Mouse (Mus musculus): ENCODE data around the gene Pp2d1. TPM values are rescaled to one million over a fixed set of nuclear protein-coding genes. Genes with fewer than 3 reads are reported as not detected.
"Not testable (repeated sequence)": the region's sequence is repeated elsewhere in the genome, so short reads cannot be mapped to it uniquely, and the experiment has no call there.

Gene Pp2d1
- total RNA-seq (2014; rRNA removed) (not detected in 2 replicates), polyA plus RNA-seq (2015; fragmentation: Nextera tagmentation; extraction: Ambion mirVana) (0.14 and 0.41 TPM in 2 replicates)

DNA sequence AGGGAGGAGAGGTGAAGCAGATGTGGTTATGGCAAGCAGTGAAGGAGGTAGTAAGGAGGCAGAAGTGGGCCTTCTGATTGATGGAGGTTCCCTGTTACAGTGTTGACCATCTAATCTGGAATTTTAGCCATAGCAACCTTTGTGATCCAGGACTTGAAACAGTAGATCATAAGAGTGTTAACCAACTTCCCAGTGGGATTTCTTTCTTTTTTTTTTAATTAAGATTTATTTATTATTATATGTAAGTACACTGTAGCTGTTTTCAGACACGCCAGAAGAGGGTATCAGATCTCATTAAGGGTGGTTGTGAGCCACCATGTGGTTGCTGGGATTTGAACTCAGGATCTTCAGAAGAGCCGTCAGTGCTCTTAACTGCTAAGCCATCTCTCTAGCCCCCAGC, at the start of gene Pp2d1:
Pp2d1 (minus strand) TSS at position 101 of the 400 bp plus-strand sequence.
- H3K4me1 ChIP-seq (ENCODE audit: insufficient read depth); H3K4me3 ChIP-seq (ENCODE audit: low read depth, low read length); ATAC-seq; H3K4me2 ChIP-seq (ENCODE audit: low read depth); H3K9ac ChIP-seq; DNase-seq; H3K36me3 ChIP-seq (ENCODE audit: insufficient read depth); H3K9me3 ChIP-seq (ENCODE audit: low read length); H3K27me3 ChIP-seq (ENCODE audit: insufficient read depth, low read length); H3K27ac ChIP-seq (ENCODE audit: low read depth, low read length): not testable (repeated sequence)
- WGBS: 93% methylated on average over 2 of the region's 2 CpGs

DNA sequence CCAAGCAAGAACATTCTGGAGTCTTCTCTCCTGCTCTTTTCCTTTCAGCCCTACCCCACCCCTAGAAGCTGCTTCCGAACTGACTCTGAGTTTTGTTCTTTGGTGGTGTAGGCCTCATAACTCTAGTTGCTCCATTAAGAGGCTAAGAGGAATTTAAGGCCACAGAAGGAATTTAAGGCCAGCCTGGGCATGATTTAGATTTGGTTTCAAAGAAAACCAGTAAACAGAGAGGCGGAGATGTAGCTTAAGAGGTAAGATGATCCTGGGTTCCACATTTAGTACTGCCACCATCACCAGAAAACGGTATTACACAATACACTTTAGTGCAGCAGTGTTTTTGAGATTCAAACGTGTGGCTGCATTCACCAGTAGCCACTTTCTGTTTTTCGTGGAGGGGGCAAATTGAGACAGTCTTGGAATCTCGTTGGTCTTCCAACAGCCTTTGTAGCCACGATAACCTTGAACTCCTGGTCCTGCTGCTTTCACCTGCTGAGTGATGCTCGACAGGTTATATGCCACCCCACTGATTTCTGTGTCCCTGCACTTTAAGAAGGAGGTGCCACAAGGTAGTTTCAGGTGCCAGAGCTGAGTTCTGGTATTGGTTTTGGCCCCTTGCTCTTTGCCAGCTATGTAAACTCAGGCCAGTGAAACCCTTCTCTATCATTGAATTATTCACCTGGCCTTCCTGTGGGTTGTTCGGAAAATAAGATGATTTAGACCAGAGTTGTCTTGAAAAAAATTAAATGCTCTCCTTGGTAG, 49.0 kb upstream of the Pp2d1 start:
- DNase-seq: no peak
- peaks cover 9% of the 10 kb centered on the region; the same call in 1 of the 2 replicates for H3K4me1 ChIP-seq (ENCODE audit: insufficient read depth)
- no peak for ATAC-seq
- H3K4me3 ChIP-seq (ENCODE audit: low read depth, low read length): no peak overlapping the region
- no peaks in the 10 kb centered on the region for H3K36me3 ChIP-seq (ENCODE audit: insufficient read depth)
- H3K9ac ChIP-seq: no peak overlapping the region
- H3K27me3 ChIP-seq (ENCODE audit: insufficient read depth, low read length): no peaks in the 10 kb centered on the region
- no peak overlapping the region for H3K27ac ChIP-seq (ENCODE audit: low read depth, low read length)
- no peak for TF ChIP-seq CTCF (IDR thresholded peaks at IDR 0.05; ENCODE audit: low read depth)
- 86% methylated on average over 9 of the region's 9 CpGs for WGBS
- no peaks in the 10 kb centered on the region for H3K9me3 ChIP-seq (ENCODE audit: low read length)
- H3K4me2 ChIP-seq (ENCODE audit: low read depth): no peak overlapping the region

DNA sequence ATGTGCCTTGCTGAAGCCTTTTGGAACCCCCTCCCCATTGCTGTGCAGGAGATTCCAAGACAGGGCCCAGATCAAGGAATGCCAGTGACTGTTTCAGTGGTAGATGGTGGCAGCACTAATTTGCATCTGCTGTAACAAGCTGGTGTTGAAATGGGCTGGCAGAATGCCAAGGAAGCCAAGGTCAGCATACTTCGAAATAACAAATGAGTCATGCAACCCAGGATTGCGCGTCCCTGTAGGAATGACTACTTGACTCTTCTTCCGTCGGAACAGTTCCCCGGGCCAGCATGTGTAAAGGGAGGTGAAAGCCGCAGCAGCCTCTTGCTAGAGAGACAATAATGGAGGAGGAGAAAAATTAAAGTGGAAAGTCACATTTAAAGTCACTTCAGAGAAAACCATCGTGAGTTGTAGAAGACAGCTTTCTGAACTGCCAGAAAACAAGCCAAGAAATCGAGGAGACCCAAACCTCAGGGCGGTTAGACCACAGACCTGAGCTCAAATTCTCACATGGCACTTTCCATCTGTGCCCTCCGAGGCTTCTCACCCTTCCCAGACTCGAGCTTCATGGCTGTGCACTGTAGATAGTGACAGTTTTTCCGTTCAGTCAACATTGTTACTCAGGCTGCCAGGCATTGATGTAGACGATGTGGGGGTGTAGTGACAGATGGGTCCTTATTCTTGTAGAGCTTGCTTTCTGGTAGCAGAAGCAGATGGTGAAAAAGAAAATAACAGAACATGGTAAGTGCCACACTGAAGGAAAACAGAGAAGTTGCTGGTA, 48.0 kb upstream of the Pp2d1 start:
- 26% methylated on average over 14 of the region's 14 CpGs for WGBS
- H3K4me2 ChIP-seq (ENCODE audit: low read depth): peak overlapping the region; percentile 17; the same call in 1 of the 2 replicates
- DNase-seq (peak; percentile 85), ATAC-seq (peak; percentile 98)
- no peak for TF ChIP-seq CTCF (IDR thresholded peaks at IDR 0.05; ENCODE audit: low read depth)
- H3K27me3 ChIP-seq (ENCODE audit: insufficient read depth, low read length): no peaks in the 10 kb centered on the region
- H3K27ac ChIP-seq (ENCODE audit: low read depth, low read length): peak overlapping the region; percentile 54; the same call in 1 of the 2 replicates
- H3K4me3 ChIP-seq (ENCODE audit: low read depth, low read length): no peak overlapping the region
- no peaks in the 10 kb centered on the region for H3K36me3 ChIP-seq (ENCODE audit: insufficient read depth)
- H3K9me3 ChIP-seq (ENCODE audit: low read length): no peaks in the 10 kb centered on the region
- H3K9ac ChIP-seq: no peak overlapping the region
- H3K4me1 ChIP-seq (ENCODE audit: insufficient read depth): peaks cover 9% of the 10 kb centered on the region; the same call in 1 of the 2 replicates

DNA sequence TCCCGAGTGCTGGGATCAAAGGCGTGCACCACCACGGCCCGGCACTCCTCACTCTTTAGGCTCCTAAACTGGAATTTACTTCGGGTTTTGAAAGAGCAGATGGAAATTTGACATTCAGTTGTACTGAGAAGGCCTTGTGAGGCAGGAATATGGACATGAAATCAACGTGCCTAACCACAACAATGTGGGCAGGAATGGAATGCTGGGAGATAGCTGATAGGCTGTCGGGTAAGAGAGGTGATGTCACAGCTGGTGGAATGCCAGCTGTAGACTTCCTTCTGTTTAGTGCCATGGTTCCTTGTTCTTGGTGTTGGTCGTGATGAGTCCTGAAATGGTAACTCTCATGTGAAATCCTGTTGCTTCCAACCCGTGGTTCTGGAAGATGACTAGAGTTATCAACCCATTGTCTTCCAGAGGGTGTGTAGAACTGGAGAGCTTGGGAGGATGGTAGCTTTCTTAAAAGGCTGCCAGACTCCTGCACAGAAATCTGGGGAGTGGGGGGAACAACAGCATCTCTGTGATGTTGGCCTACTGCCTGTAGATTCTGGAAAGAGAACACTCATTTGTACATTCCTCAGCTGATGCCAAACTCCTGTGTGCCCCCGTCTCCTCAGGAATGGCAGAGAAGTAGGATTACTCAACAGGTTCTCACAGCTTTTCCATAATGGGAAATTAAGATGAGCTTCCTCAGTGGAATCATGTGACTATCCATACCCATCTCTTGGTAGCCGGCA, 44.8 kb upstream of the Pp2d1 start:
- H3K36me3 ChIP-seq (ENCODE audit: insufficient read depth): no peaks in the 10 kb centered on the region
- DNase-seq: peak; percentile 4
- no peak overlapping the region for H3K4me3 ChIP-seq (ENCODE audit: low read depth, low read length)
- H3K9me3 ChIP-seq (ENCODE audit: low read length): no peaks in the 10 kb centered on the region
- H3K4me1 ChIP-seq (ENCODE audit: insufficient read depth): peaks cover 9% of the 10 kb centered on the region; the same call in 1 of the 2 replicates
- TF ChIP-seq CTCF (IDR thresholded peaks at IDR 0.05; ENCODE audit: low read depth): no peak
- WGBS: 77% methylated on average over 11 of the region's 11 CpGs
- ATAC-seq: no peak
- no peak overlapping the region for H3K9ac ChIP-seq
- no peak overlapping the region for H3K4me2 ChIP-seq (ENCODE audit: low read depth)
- no peak overlapping the region for H3K27ac ChIP-seq (ENCODE audit: low read depth, low read length)
- no peaks in the 10 kb centered on the region for H3K27me3 ChIP-seq (ENCODE audit: insufficient read depth, low read length)

DNA sequence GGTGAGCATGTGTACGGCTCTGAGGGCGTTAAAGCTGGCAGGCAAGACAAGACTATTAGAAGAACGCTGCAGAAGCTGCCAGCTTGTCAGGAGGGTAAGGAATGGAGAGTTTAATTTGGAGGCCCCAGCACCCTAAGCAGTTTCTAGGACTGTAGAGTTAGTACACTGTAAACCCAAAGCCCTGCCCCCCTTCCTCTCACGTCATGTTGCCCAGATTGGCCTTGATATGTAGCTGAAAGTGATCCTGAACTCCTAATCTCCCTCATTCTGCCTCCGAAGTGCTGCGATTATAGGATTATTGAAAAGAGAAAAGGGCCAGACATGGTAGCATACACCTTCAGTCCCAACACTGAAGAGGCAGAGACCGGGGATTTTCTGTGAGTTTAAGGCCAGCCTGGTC, 43.6 kb upstream of the Pp2d1 start:
- H3K9me3 ChIP-seq (ENCODE audit: low read length): no peaks in the 10 kb centered on the region
- H3K4me1 ChIP-seq (ENCODE audit: insufficient read depth): peaks cover 9% of the 10 kb centered on the region; the same call in 1 of the 2 replicates
- no peak for TF ChIP-seq CTCF (IDR thresholded peaks at IDR 0.05; ENCODE audit: low read depth)
- DNase-seq (no peak), ATAC-seq (no peak)
- no peak overlapping the region for H3K4me3 ChIP-seq (ENCODE audit: low read depth, low read length)
- no peaks in the 10 kb centered on the region for H3K36me3 ChIP-seq (ENCODE audit: insufficient read depth)
- WGBS: 70% methylated on average over 7 of the region's 7 CpGs
- no peak overlapping the region for H3K27ac ChIP-seq (ENCODE audit: low read depth, low read length)
- H3K27me3 ChIP-seq (ENCODE audit: insufficient read depth, low read length): no peaks in the 10 kb centered on the region
- H3K4me2 ChIP-seq (ENCODE audit: low read depth): no peak overlapping the region
- no peak overlapping the region for H3K9ac ChIP-seq

DNA sequence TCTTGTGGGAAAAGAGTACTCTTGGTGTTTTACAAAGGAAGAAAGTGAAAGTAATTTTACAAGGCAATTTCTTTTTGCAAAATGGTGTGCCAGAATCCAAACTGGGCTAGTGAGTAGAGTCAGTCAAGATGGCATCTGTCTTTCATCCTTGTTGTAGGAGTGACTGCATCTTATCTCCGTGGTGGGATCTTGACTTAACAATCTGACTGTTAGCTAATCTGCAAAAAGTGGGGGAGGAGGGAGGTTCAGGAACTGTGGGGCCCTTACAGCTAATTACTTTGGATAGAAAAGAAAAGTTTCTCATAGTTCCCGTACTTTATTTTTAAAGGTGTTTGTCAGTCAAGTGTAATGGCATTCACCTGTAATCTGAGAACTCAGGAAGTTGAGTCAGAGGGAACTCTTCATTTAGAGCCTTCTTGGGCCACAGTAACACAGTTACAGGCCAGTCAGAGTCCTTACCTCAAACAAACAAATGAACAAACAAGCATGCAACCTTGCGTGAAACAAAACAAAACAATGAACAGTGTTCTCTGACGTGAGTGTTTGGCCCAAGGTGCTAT, 42.9 kb upstream of the Pp2d1 start:
- Histone ChIP-seq H3K4me2 (ENCODE audit: low read depth) (no peak overlapping the region), H3K4me3 (ENCODE audit: low read depth, low read length) (no peak overlapping the region), H3K9ac (no peak overlapping the region), H3K27me3 (ENCODE audit: insufficient read depth, low read length) (no peaks in the 10 kb centered on the region), H3K9me3 (ENCODE audit: low read length) (no peaks in the 10 kb centered on the region), H3K27ac (ENCODE audit: low read depth, low read length) (no peak overlapping the region), H3K4me1 (ENCODE audit: insufficient read depth) (peaks cover 6% of the 10 kb centered on the region; the same call in 1 of the 2 replicates), H3K36me3 (ENCODE audit: insufficient read depth) (no peaks in the 10 kb centered on the region)
- 43% methylated on average over 4 of the region's 4 CpGs for WGBS
- no peak for TF ChIP-seq CTCF (IDR thresholded peaks at IDR 0.05; ENCODE audit: low read depth)
- DNase-seq (no peak), ATAC-seq (no peak)
